Mouse (Mus musculus) kidney, adult 2 months (tissue): ENCODE measurements at regions not wholly inside any gene's neighbourhood (a gene's known extent, or its start where the extent isn't known, plus 50 kb on each side); places are given as distances from the start of the nearest gene placed in this dataset.

Source experiments
- DNase-seq: peaks from one replicate; pipeline ENCODE4 v3.0.0; 2021
- H3K27ac ChIP-seq: fragments of 200-500 bp; 2 replicates; pipeline ENCODE4 v1.5.1; 2012; ENCODE audit warnings: low read depth, low read length, control low read depth, inconsistent platforms; ENCODE audit not compliant: insufficient read depth
- H3K27me3 ChIP-seq: fragments of 200-500 bp; replicated peaks from 2 replicates; pipeline ENCODE4 v1.6.1; 2012; ENCODE audit warnings: mild to moderate bottlenecking, moderate library complexity, low read length, inconsistent platforms; ENCODE audit not compliant: control insufficient read depth, insufficient read depth
- H3K36me3 ChIP-seq: fragments of 200-500 bp; 2 replicates; pipeline ENCODE4 v1.6.1; 2012; ENCODE audit warnings: mild to moderate bottlenecking, moderate library complexity, low read length, inconsistent platforms; ENCODE audit not compliant: control insufficient read depth, insufficient read depth
- H3K4me1 ChIP-seq: fragments of 200-500 bp; 2 replicates; pipeline ENCODE4 v1.6.1; 2011; ENCODE audit warnings: low read length; ENCODE audit not compliant: control insufficient read depth, insufficient read depth
- H3K4me3 ChIP-seq: fragments of 200-500 bp; 2 replicates; pipeline ENCODE4 v1.5.1; 2011; ENCODE audit warnings: mild to moderate bottlenecking, low read depth, low read length, control low read depth; ENCODE audit not compliant: insufficient read depth
- CTCF ChIP-seq: fragments of 200-500 bp; conservative IDR thresholded peaks from 2 replicates; pipeline ENCODE4 v1.5.1; 2011; ENCODE audit warnings: low read depth, mild to moderate bottlenecking, control low read depth, low read length, moderate library complexity, mixed read lengths; ENCODE audit not compliant: insufficient read depth, insufficient read length
- POLR2A ChIP-seq: fragments of 200-500 bp; IDR thresholded peaks from one replicate; pipeline ENCODE4 v1.6.1; 2011; ENCODE audit warnings: low read depth, low read length, control low read depth
- WGBS: fragments of 180-500 bp; shearing (Covaris S2); methylation state at CpG from one replicate; pipeline ENCODE4 v1.1.7; 2018; 5-methylcytosine and 5-hydroxymethylcytosine counted together

- no peak for DNase-seq
- 56% methylated on average over 4 of the region's 4 CpGs for WGBS
- Histone ChIP-seq H3K4me3 (no peak overlapping the region), H3K36me3 (no peaks in the 10 kb centered on the region), H3K27me3 (no peaks in the 10 kb centered on the region), H3K4me1 (no peaks in the 10 kb centered on the region), H3K27ac (no peak overlapping the region)
- TF ChIP-seq CTCF (no peak), POLR2A (no peak)
Observed at GRCm38 (mm10) chr5:96931576-96932152, 65.8 kb upstream of the Bmp2k start.

- Histone ChIP-seq H3K27ac (no peak overlapping the region), H3K27me3 (no peaks in the 10 kb centered on the region), H3K36me3 (no peaks in the 10 kb centered on the region), H3K4me1 (peaks cover 3% of the 10 kb centered on the region; the same call in 1 of the 2 replicates), H3K4me3 (no peak overlapping the region)
- WGBS: 82% methylated on average over 3 of the region's 3 CpGs
- TF ChIP-seq POLR2A: no peak
- TF ChIP-seq CTCF: no peak
- DNase-seq: no peak
Observed at GRCm38 (mm10) chr5:96936239-96936638, 61.2 kb upstream of the Bmp2k start.

GRCm38 (mm10) chr5:96938718-96939117 lies 58.8 kb upstream of the Bmp2k start:
- Histone ChIP-seq H3K27ac (no peak overlapping the region), H3K4me1 (peaks cover 3% of the 10 kb centered on the region; the same call in 1 of the 2 replicates), H3K36me3 (no peaks in the 10 kb centered on the region), H3K27me3 (no peaks in the 10 kb centered on the region), H3K4me3 (no peak overlapping the region)
- 89% methylated on average over 11 of the region's 11 CpGs for WGBS
- no peak for TF ChIP-seq POLR2A
- TF ChIP-seq CTCF: no peak
- no peak for DNase-seq

- Histone ChIP-seq H3K27ac (no peak overlapping the region), H3K4me1 (peaks cover 3% of the 10 kb centered on the region; the same call in 1 of the 2 replicates), H3K4me3 (no peak overlapping the region), H3K27me3 (no peaks in the 10 kb centered on the region), H3K36me3 (no peaks in the 10 kb centered on the region)
- no peak for DNase-seq
- no peak for TF ChIP-seq POLR2A
- TF ChIP-seq CTCF: no peak
- WGBS: 96% methylated on average over 1 of the region's 1 CpGs
Observed at GRCm38 (mm10) chr5:96939273-96939672, 58.2 kb upstream of the Bmp2k start.

GRCm38 (mm10) chr5:96940170-96941086 lies 57.1 kb upstream of the Bmp2k start:
- no peak overlapping the region for H3K27ac ChIP-seq
- DNase-seq: peak; percentile 71
- no peak for TF ChIP-seq POLR2A
- TF ChIP-seq CTCF: no peak
- no peaks in the 10 kb centered on the region for H3K36me3 ChIP-seq
- H3K4me3 ChIP-seq: no peak overlapping the region
- WGBS: 77% methylated on average over 12 of the region's 12 CpGs
- peaks cover 3% of the 10 kb centered on the region; the same call in 1 of the 2 replicates for H3K4me1 ChIP-seq
- H3K27me3 ChIP-seq: no peaks in the 10 kb centered on the region

GRCm38 (mm10) chr5:96941087-96941468 lies 56.4 kb upstream of the Bmp2k start:
- DNase-seq: no peak

GRCm38 (mm10) chr5:96941518-96941917 lies 56.0 kb upstream of the Bmp2k start:
- H3K36me3 ChIP-seq: no peaks in the 10 kb centered on the region
- WGBS: 96% methylated on average over 2 of the region's 2 CpGs
- no peak for DNase-seq
- no peak overlapping the region for H3K27ac ChIP-seq
- TF ChIP-seq POLR2A (no peak), CTCF (no peak)
- no peak overlapping the region for H3K4me3 ChIP-seq
- H3K27me3 ChIP-seq: no peaks in the 10 kb centered on the region
- peaks cover 3% of the 10 kb centered on the region; the same call in 1 of the 2 replicates for H3K4me1 ChIP-seq

More at GRCm38 (mm10) chr5:96941087-96941468, 56.4 kb upstream of the Bmp2k start:
- H3K27me3 ChIP-seq: no peaks in the 10 kb centered on the region
- TF ChIP-seq POLR2A (no peak), CTCF (no peak)
- no peaks in the 10 kb centered on the region for H3K36me3 ChIP-seq
- H3K4me1 ChIP-seq: peaks cover 3% of the 10 kb centered on the region; the same call in 1 of the 2 replicates
- WGBS: 32% methylated on average over 7 of the region's 7 CpGs
- H3K4me3 ChIP-seq: no peak overlapping the region
- H3K27ac ChIP-seq: no peak overlapping the region
